Mouse (Mus musculus) liver, adult 2 months (tissue): ENCODE data around the gene Tcp11x2.

Experiments
- CTCF ChIP-seq: fragments of 200-500 bp; IDR thresholded peaks from 2 replicates; pipeline ENCODE4 v1.5.1; 2011; ENCODE audit warnings: low read depth, low read length, control low read depth
- POLR2A ChIP-seq: fragments of 200-500 bp; IDR thresholded peaks from 2 replicates; pipeline ENCODE4 v1.6.1; 2011; ENCODE audit warnings: low read length, control low read depth; ENCODE audit not compliant: insufficient read depth; ENCODE audit errors: extremely low read depth

GRCm38 (mm10) chrX:135681858-135682257, 11.7 kb downstream of the Tcp11x2 start:
- TF ChIP-seq CTCF, result no peak
- no peak for TF ChIP-seq POLR2A
